Mouse (Mus musculus) hindbrain, postnatal 0 days (tissue): ENCODE measurements around the gene Crebl2. TPM values are rescaled to one million over a fixed set of nuclear protein-coding genes. Genes with fewer than 3 reads are reported as not detected.

Experiments
- ATAC-seq: fragments of 200-750 bp; cut with Nextera tagmentation; 2 replicates; pipeline ENCODE4 v1.8.0; 2017; ENCODE audit warnings: mild to moderate bottlenecking, moderate TSS enrichment, moderate library complexity
- DNase-seq: peaks from one replicate; pipeline ENCODE4 v3.0.0-alpha.2; 2015; ENCODE audit warnings: low spot score
- H3K27ac ChIP-seq: fragments of 300-500 bp; sonication (generic); 2 replicates; pipeline ENCODE4 v1.5.1; 2014; ENCODE audit warnings: mild to moderate bottlenecking
- H3K27me3 ChIP-seq: fragments of 300-500 bp; sonication (generic); 2 replicates; pipeline ENCODE4 v1.6.1; 2014; ENCODE audit warnings: low read length, mixed read lengths; ENCODE audit not compliant: insufficient read depth
- H3K36me3 ChIP-seq: fragments of 300-500 bp; sonication (generic); 2 replicates; pipeline ENCODE4 v1.6.1; 2014; ENCODE audit warnings: low read length, mixed read lengths; ENCODE audit not compliant: insufficient read depth
- H3K4me1 ChIP-seq: fragments of 300-500 bp; sonication (generic); 2 replicates; pipeline ENCODE4 v1.6.1; 2014; ENCODE audit warnings: antibody characterized with exemption, low read length, mixed read lengths; ENCODE audit not compliant: insufficient read depth
- H3K4me2 ChIP-seq: fragments of 300-500 bp; sonication (generic); 2 replicates; pipeline ENCODE4 v1.6.1; 2014; ENCODE audit warnings: low read depth, mild to moderate bottlenecking, low read length, moderate library complexity, mixed read lengths
- H3K4me3 ChIP-seq: fragments of 300-500 bp; sonication (generic); 2 replicates; pipeline ENCODE4 v1.5.1; 2014; ENCODE audit warnings: low read length
- H3K9ac ChIP-seq: fragments of 300-500 bp; sonication (generic); replicated peaks from 2 replicates; pipeline ENCODE4 v1.6.1; 2014; ENCODE audit warnings: mild to moderate bottlenecking, low read length, moderate library complexity, mixed read lengths
- H3K9me3 ChIP-seq: fragments of 300-500 bp; sonication (generic); 2 replicates; pipeline ENCODE4 v1.6.1; 2016; ENCODE audit warnings: low read length, mixed read lengths
- CTCF ChIP-seq: IDR thresholded peaks from 2 replicates; pipeline ENCODE4 v1.5.1; 2016; ENCODE audit warnings: antibody characterized with exemption, control low read depth, low read depth
- WGBS: fragments of 180-500 bp; shearing (Covaris S2); extraction: QIAGEN DNeasy Blood & Tissue Kit; methylation state at CpG from one replicate; pipeline ENCODE4 v1.1.7; 2014; 5-methylcytosine and 5-hydroxymethylcytosine counted together
- polyA plus RNA-seq: library from polyadenylated mRNA; unstranded; fragments of >200 nt; fragmentation: Nextera tagmentation; extraction: Ambion mirVana; gene quantifications from 2 replicates; pipeline ENCODE4 v1.2.1, GENCODE M21; 2015
- total RNA-seq: library from RNA; depleted of rRNA; stranded (reverse); fragments of >200 nt; gene quantifications from 2 replicates; pipeline ENCODE4 v1.2.3, GENCODE M21; 2014

Crebl2 gene
- total and polyA plus RNA-seq, 2 experiments from 2014 or later, result 2.6 to 4.4 TPM

- no peak overlapping the region for H3K27ac ChIP-seq
- WGBS, result 86% methylated on average over 6 of the region's 6 CpGs
- peaks cover 14% of the 10 kb centered on the region for H3K36me3 ChIP-seq
- H3K4me3 ChIP-seq, result no peak overlapping the region
- no peaks in the 10 kb centered on the region for H3K4me1 ChIP-seq
- DNase-seq, result no peak
- H3K9ac ChIP-seq, result no peak overlapping the region
- no peak overlapping the region for H3K4me2 ChIP-seq
- no peaks in the 10 kb centered on the region for H3K9me3 ChIP-seq
- no peak for ATAC-seq
- no peaks in the 10 kb centered on the region for H3K27me3 ChIP-seq
- no peak for TF ChIP-seq CTCF
Measured at GRCm38 (mm10) chr6:134846308-134846707, 16.4 kb downstream of the Crebl2 start.

GRCm38 (mm10) chr6:134847550-134847949 is 17.6 kb downstream of the Crebl2 start:
- no peak for TF ChIP-seq CTCF
- Histone ChIP-seq H3K9me3 (no peaks in the 10 kb centered on the region), H3K4me3 (no peak overlapping the region), H3K27me3 (no peaks in the 10 kb centered on the region), H3K4me1 (no peaks in the 10 kb centered on the region), H3K36me3 (peaks cover 14% of the 10 kb centered on the region), H3K4me2 (no peak overlapping the region), H3K9ac (no peak overlapping the region), H3K27ac (no peak overlapping the region)
- no peak; the same call in 1 of the 2 replicates for ATAC-seq
- 92% methylated on average over 4 of the region's 4 CpGs for WGBS
- DNase-seq, result no peak

- no peak overlapping the region for H3K4me3 ChIP-seq
- no peak overlapping the region for H3K4me2 ChIP-seq
- ATAC-seq, result no peak
- TF ChIP-seq CTCF, result peak; percentile 54
- peaks cover 14% of the 10 kb centered on the region for H3K36me3 ChIP-seq
- H3K9me3 ChIP-seq, result no peaks in the 10 kb centered on the region
- no peaks in the 10 kb centered on the region for H3K27me3 ChIP-seq
- 78% methylated on average over 5 of the region's 5 CpGs for WGBS
- H3K27ac ChIP-seq, result no peak overlapping the region
- H3K9ac ChIP-seq, result no peak overlapping the region
- DNase-seq, result peak; percentile 62
- H3K4me1 ChIP-seq, result no peaks in the 10 kb centered on the region
Measured at GRCm38 (mm10) chr6:134848197-134848890, 18.4 kb downstream of the Crebl2 start.

GRCm38 (mm10) chr6:134849461-134849860 is 19.5 kb downstream of the Crebl2 start:
- no peaks in the 10 kb centered on the region for H3K9me3 ChIP-seq
- no peak for TF ChIP-seq CTCF
- no peak overlapping the region for H3K4me2 ChIP-seq
- WGBS, result 87% methylated on average over 2 of the region's 2 CpGs
- no peaks in the 10 kb centered on the region for H3K27me3 ChIP-seq
- H3K36me3 ChIP-seq, result peaks cover 14% of the 10 kb centered on the region
- DNase-seq (no peak), ATAC-seq (no peak)
- no peak overlapping the region for H3K4me3 ChIP-seq
- no peaks in the 10 kb centered on the region for H3K4me1 ChIP-seq
- no peak overlapping the region for H3K27ac ChIP-seq
- no peak overlapping the region for H3K9ac ChIP-seq

- Histone ChIP-seq H3K9ac (no peak overlapping the region), H3K27me3 (no peaks in the 10 kb centered on the region), H3K27ac (no peak overlapping the region), H3K9me3 (no peaks in the 10 kb centered on the region), H3K4me2 (no peak overlapping the region), H3K4me3 (no peak overlapping the region), H3K4me1 (no peaks in the 10 kb centered on the region), H3K36me3 (peaks cover 14% of the 10 kb centered on the region)
- 85% methylated on average over 3 of the region's 3 CpGs for WGBS
- no peak for DNase-seq
- no peak for ATAC-seq
- no peak for TF ChIP-seq CTCF
Measured at GRCm38 (mm10) chr6:134849985-134850384, 20.0 kb downstream of the Crebl2 start.

- ATAC-seq (peak; percentile 57; the same call in 1 of the 2 replicates), DNase-seq (no peak)
- Histone ChIP-seq H3K4me1 (no peaks in the 10 kb centered on the region), H3K27me3 (no peaks in the 10 kb centered on the region), H3K4me3 (no peak overlapping the region), H3K9me3 (no peaks in the 10 kb centered on the region), H3K27ac (no peak overlapping the region), H3K4me2 (no peak overlapping the region), H3K9ac (no peak overlapping the region), H3K36me3 (peaks cover 13% of the 10 kb centered on the region)
- TF ChIP-seq CTCF, result no peak
- 72% methylated on average over 5 of the region's 5 CpGs for WGBS
Measured at GRCm38 (mm10) chr6:134854782-134855181, 24.8 kb downstream of the Crebl2 start.

GRCm38 (mm10) chr6:134855926-134856325 is 26.0 kb downstream of the Crebl2 start:
- Histone ChIP-seq H3K27ac (no peak overlapping the region), H3K4me2 (no peak overlapping the region), H3K9me3 (no peaks in the 10 kb centered on the region), H3K27me3 (no peaks in the 10 kb centered on the region), H3K4me1 (no peaks in the 10 kb centered on the region), H3K9ac (no peak overlapping the region), H3K4me3 (no peak overlapping the region), H3K36me3 (peaks cover 1% of the 10 kb centered on the region)
- 89% methylated on average over 16 of the region's 16 CpGs for WGBS
- no peak for TF ChIP-seq CTCF
- ATAC-seq (no peak), DNase-seq (no peak)
